Mouse (Mus musculus): ENCODE data around the gene Fshb. TPM values are rescaled to one million over a fixed set of nuclear protein-coding genes. Genes with fewer than 3 reads are reported as not detected.

The Fshb gene
- polyA plus RNA-seq, 1 experiment = not detected

DNA sequence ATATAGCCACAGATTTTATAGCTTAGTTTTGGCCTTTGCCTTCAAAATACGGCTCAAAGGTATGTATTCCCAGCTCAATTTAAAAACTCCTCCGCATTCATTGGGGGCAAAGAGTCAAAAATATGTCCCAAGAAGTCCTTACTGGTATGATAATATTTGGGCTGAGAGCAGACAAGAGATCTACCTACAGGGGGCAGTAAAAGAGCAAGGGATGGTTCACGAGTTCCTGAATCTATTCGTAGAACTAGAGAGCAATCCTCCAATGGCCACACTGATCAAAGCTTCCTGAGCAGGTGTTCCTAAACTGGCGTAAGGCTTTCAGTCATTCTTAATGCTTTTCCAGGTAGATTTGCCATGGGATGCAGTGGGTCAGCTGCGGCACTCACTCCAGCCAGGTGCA is 49.3 kb downstream of the Fshb start:
- Histone ChIP-seq H3K79me2 (ENCODE audit: control insufficient read depth, insufficient read depth) (no peaks in the 10 kb centered on the region), H3K27me3 (ENCODE audit: control insufficient read depth, insufficient read depth, insufficient read length) (no peaks in the 10 kb centered on the region), H3K79me3 (ENCODE audit: low read depth) (no peaks in the 10 kb centered on the region), H3K4me3 (ENCODE audit: insufficient read depth, poor library complexity, severe bottlenecking) (no peak overlapping the region), H3K36me3 (ENCODE audit: control insufficient read depth, insufficient read depth) (no peaks in the 10 kb centered on the region), H3ac (ENCODE audit: control insufficient read depth, insufficient read length, low read depth) (no peak overlapping the region)
- TF ChIP-seq FOSL1 (IDR thresholded peaks at IDR 0.05; ENCODE audit: insufficient read depth, low read length, poor library complexity, severe bottlenecking) (no peak), MAX (IDR thresholded peaks at IDR 0.05) (no peak), MYOD1 (IDR thresholded peaks at IDR 0.05; ENCODE audit: control insufficient read depth, insufficient read length, low read depth) (no peak), MYOG (IDR thresholded peaks at IDR 0.05; ENCODE audit: control insufficient read depth, extremely low read depth, insufficient read length) (no peak), CEBPB (IDR thresholded peaks at IDR 0.05; ENCODE audit: low read depth) (no peak), CTCF (IDR thresholded peaks at IDR 0.05; ENCODE audit: control insufficient read depth, insufficient read depth, insufficient read length) (no peak), USF1 (IDR thresholded peaks at IDR 0.05; ENCODE audit: low read depth) (no peak)

DNA sequence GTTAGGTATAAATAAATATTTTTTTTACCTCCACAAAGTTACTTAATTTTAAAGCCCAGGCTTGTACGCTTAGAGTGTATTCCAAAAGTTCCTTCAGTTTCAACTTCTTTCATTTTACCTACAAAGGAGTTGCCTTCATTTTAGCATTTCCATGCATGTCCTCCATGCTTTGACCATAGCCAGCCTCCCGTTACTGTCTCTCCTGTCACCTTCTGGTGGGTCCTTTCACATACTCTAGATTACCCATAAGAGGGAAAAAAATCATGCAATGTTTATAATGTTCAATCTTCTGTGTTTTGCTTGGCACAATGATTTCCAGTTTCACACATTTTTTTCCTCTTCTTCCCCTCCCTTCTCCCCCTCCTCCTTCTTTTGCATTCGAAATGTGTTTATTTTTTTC is 53.1 kb downstream of the Fshb start:
- Histone ChIP-seq H3K4me3 (ENCODE audit: insufficient read depth, poor library complexity, severe bottlenecking) (no peak overlapping the region), H3K79me2 (ENCODE audit: control insufficient read depth, insufficient read depth) (no peaks in the 10 kb centered on the region), H3K36me3 (ENCODE audit: control insufficient read depth, insufficient read depth) (no peaks in the 10 kb centered on the region), H3ac (ENCODE audit: control insufficient read depth, insufficient read length, low read depth) (no peak overlapping the region), H3K79me3 (ENCODE audit: low read depth) (no peaks in the 10 kb centered on the region), H3K27me3 (ENCODE audit: control insufficient read depth, insufficient read depth, insufficient read length) (no peaks in the 10 kb centered on the region)
- TF ChIP-seq MYOD1 (IDR thresholded peaks at IDR 0.05; ENCODE audit: control insufficient read depth, insufficient read length, low read depth) (no peak), USF1 (IDR thresholded peaks at IDR 0.05; ENCODE audit: low read depth) (no peak), MAX (IDR thresholded peaks at IDR 0.05) (no peak), CTCF (IDR thresholded peaks at IDR 0.05; ENCODE audit: control insufficient read depth, insufficient read depth, insufficient read length) (no peak), FOSL1 (IDR thresholded peaks at IDR 0.05; ENCODE audit: insufficient read depth, low read length, poor library complexity, severe bottlenecking) (no peak), MYOG (IDR thresholded peaks at IDR 0.05; ENCODE audit: control insufficient read depth, extremely low read depth, insufficient read length) (no peak), CEBPB (IDR thresholded peaks at IDR 0.05; ENCODE audit: low read depth) (no peak)

Other genes with a start within 250 kb of the Fshb start
- 13.5 TPM for gene Arl14ep, start 85.2 kb downstream of the Fshb start, polyA plus RNA-seq (2012; fragmentation: generic; extraction: Trizol)
- 0.01 TPM for gene Kcna4, start 231.0 kb upstream of the Fshb start, polyA plus RNA-seq (2012; fragmentation: generic; extraction: Trizol)